Mouse (Mus musculus) neural tube, embryonic 13.5 days (tissue): ENCODE data around the gene Gsdme. TPM values are rescaled to one million over a fixed set of nuclear protein-coding genes. Genes with fewer than 3 reads are reported as not detected.

Source experiments
- ATAC-seq: fragments of 200-750 bp; cut with Nextera tagmentation; 2 replicates; pipeline ENCODE4 v1.8.0; 2017; ENCODE audit warnings: low read depth, mild to moderate bottlenecking, moderate TSS enrichment, moderate library complexity
- H3K27ac ChIP-seq: fragments of 300-500 bp; sonication (generic); replicated peaks from 2 replicates; pipeline ENCODE4 v1.5.1; 2015; ENCODE audit warnings: moderate library complexity, mild to moderate bottlenecking, inconsistent platforms
- H3K27me3 ChIP-seq: fragments of 300-500 bp; sonication (generic); 2 replicates; pipeline ENCODE4 v1.6.1; 2015; ENCODE audit warnings: mild to moderate bottlenecking, inconsistent platforms
- H3K36me3 ChIP-seq: fragments of 300-500 bp; sonication (generic); 2 replicates; pipeline ENCODE4 v1.6.1; 2015; ENCODE audit warnings: mild to moderate bottlenecking, inconsistent platforms
- H3K4me1 ChIP-seq: fragments of 300-500 bp; sonication (generic); replicated peaks from 2 replicates; pipeline ENCODE4 v1.6.1; 2015; ENCODE audit warnings: inconsistent platforms
- H3K4me2 ChIP-seq: fragments of 300-500 bp; sonication (generic); 2 replicates; pipeline ENCODE4 v1.6.1; 2015; ENCODE audit warnings: inconsistent platforms, mild to moderate bottlenecking, moderate library complexity
- H3K4me3 ChIP-seq: fragments of 300-500 bp; sonication (generic); 2 replicates; pipeline ENCODE4 v1.5.1; 2015; ENCODE audit warnings: mild to moderate bottlenecking, inconsistent platforms
- H3K9ac ChIP-seq: fragments of 300-500 bp; sonication (generic); 2 replicates; pipeline ENCODE4 v1.6.1; 2015; ENCODE audit warnings: moderate library complexity, mild to moderate bottlenecking, inconsistent platforms
- H3K9me3 ChIP-seq: fragments of 300-500 bp; sonication (generic); 2 replicates; pipeline ENCODE4 v1.6.1; 2016; ENCODE audit warnings: inconsistent platforms
- WGBS: fragments of 180-500 bp; shearing (Covaris S2); methylation state at CpG from one replicate; pipeline ENCODE4 v1.1.7; 2015; 5-methylcytosine and 5-hydroxymethylcytosine counted together
- polyA plus RNA-seq: library from polyadenylated mRNA; unstranded; fragments of >200 nt; fragmentation: Nextera tagmentation; extraction: Ambion mirVana; gene quantifications from 2 replicates; pipeline ENCODE4 v1.2.1, GENCODE M21; 2015

Gsdme gene
- polyA plus RNA-seq, 1 experiment from 2014 or later, result 72.4 TPM

DNA sequence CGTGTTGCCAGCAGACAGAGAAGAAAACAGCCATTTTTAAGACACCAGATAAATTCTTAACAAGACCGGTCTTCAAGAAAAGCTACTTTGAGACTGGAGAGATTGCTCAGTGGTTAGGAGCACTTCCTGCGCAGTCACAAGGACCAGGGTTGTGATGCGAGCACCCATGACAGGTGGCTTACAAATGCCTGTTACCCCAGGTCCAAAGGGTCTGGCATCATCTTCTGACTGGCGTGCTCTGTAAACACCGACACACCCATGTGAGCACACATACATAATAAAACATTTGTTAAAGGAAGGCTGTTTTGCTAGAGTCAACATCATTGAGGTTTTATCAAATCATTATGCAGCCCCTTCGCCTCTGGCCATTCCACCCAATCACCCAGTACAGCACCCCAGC, 16.0 kb upstream of the Gsdme start:
- Histone ChIP-seq H3K4me2 (no peak overlapping the region), H3K4me1 (no peaks in the 10 kb centered on the region), H3K9ac (no peak overlapping the region), H3K27ac (no peak overlapping the region), H3K27me3 (no peaks in the 10 kb centered on the region), H3K36me3 (no peaks in the 10 kb centered on the region), H3K9me3 (no peaks in the 10 kb centered on the region), H3K4me3 (no peak overlapping the region)
- ATAC-seq, result no peak
- 92% methylated on average over 7 of the region's 7 CpGs for WGBS

DNA sequence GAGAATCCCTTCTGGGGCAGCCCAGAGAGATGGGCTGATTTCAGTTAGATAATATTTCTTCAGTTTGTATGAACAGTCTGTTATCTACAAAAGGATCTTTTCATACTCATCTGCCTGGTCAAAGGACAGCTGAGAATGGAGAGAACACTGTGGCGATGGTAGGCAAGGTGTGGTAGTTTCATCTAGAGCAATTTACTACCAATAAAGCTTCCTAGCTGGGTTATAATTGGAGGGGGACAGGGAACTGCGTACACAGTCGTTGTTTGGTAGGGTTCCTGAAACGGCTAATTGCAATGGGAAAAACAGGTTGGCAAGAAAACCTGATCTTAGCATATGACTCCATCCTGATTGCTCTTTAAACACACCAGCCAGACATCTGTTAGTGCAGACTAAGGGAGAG, 10.3 kb upstream of the Gsdme start:
- no peak overlapping the region for H3K9ac ChIP-seq
- H3K9me3 ChIP-seq, result no peaks in the 10 kb centered on the region
- no peak overlapping the region for H3K4me3 ChIP-seq
- no peaks in the 10 kb centered on the region for H3K36me3 ChIP-seq
- H3K27ac ChIP-seq, result no peak overlapping the region
- no peak overlapping the region for H3K4me2 ChIP-seq
- H3K4me1 ChIP-seq, result no peaks in the 10 kb centered on the region
- WGBS, result 76% methylated on average over 4 of the region's 4 CpGs
- no peak for ATAC-seq
- no peaks in the 10 kb centered on the region for H3K27me3 ChIP-seq

GRCm38 (mm10) chr6:50273416-50273815, 9.8 kb upstream of the Gsdme start:
- ATAC-seq, result no peak
- H3K36me3 ChIP-seq, result no peaks in the 10 kb centered on the region
- H3K27ac ChIP-seq, result no peak overlapping the region
- H3K9ac ChIP-seq, result no peak overlapping the region
- H3K27me3 ChIP-seq, result no peaks in the 10 kb centered on the region
- H3K9me3 ChIP-seq, result no peaks in the 10 kb centered on the region
- no peak overlapping the region for H3K4me3 ChIP-seq
- no peak overlapping the region for H3K4me2 ChIP-seq
- no peaks in the 10 kb centered on the region for H3K4me1 ChIP-seq
- 73% methylated on average over 1 of the region's 1 CpGs for WGBS

DNA sequence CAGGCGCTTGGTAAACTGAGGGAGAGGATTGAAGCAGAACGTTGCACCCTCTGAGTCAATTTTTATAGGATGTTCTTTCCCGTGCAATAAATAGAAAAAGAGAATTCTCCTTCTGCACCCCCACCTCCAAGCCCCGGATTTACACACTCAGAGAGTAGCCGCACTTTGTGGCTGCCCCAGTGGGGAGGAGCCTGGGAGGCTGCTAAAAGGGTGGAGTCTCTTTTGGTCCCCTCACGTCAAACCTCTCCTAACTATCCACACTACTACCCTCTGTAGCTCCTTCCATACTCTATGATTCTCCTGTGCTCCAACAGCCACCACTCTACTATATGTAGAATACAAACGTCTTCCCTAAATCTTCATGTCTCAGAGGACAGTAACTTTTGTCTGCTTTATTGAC, 1.4 kb downstream of the Gsdme start:
- Histone ChIP-seq H3K27ac (no peak overlapping the region; the same call in 1 of the 2 replicates), H3K4me2 (peak overlapping the region; percentile 64), H3K4me1 (peaks cover 28% of the 10 kb centered on the region), H3K4me3 (peak overlapping the region; percentile 53), H3K9me3 (no peaks in the 10 kb centered on the region), H3K9ac (peak overlapping the region; percentile 82), H3K27me3 (no peaks in the 10 kb centered on the region), H3K36me3 (no peaks in the 10 kb centered on the region)
- peak; percentile 41; the same call in 1 of the 2 replicates for ATAC-seq
- WGBS, result 28% methylated on average over 7 of the region's 7 CpGs

- peaks cover 28% of the 10 kb centered on the region for H3K4me1 ChIP-seq
- H3K36me3 ChIP-seq, result no peaks in the 10 kb centered on the region
- no peaks in the 10 kb centered on the region for H3K9me3 ChIP-seq
- ATAC-seq, result no peak; the same call in none of the 2 replicates
- H3K4me2 ChIP-seq, result peak overlapping the region; percentile 64
- peak overlapping the region; percentile 53 for H3K4me3 ChIP-seq
- no peaks in the 10 kb centered on the region for H3K27me3 ChIP-seq
- WGBS, result 3% methylated on average over 6 of the region's 6 CpGs
- H3K27ac ChIP-seq, result peak overlapping the region; percentile 77
- peak overlapping the region; percentile 82 for H3K9ac ChIP-seq
These were observed 1.8 kb downstream of the Gsdme start for GRCm38 (mm10) chr6:50261922-50262261.

GRCm38 (mm10) chr6:50261201-50261921, 2.3 kb downstream of the Gsdme start:
- ATAC-seq, result peak; percentile 94

DNA sequence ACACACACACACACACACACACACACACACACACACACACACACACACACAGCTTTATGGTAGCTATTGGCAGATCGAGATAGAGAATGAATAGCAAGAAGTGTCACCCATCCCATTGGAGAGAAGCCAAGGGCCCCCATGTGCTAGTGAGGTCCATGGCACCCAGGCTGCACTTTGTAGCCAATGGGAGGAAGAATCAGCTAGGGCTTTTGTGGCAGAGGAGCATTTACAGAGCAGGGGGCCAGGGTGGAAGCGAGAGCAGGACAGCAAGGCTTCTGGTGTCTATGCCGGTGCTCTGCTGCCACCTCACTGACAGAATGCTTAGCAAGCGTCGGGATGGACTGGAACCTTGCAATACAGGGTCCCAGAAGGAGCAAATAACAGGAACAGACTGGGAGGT, 8.3 kb downstream of the Gsdme start:
- Histone ChIP-seq H3K4me3 (no peak overlapping the region), H3K9me3 (no peaks in the 10 kb centered on the region), H3K4me1 (peaks cover 11% of the 10 kb centered on the region), H3K27me3 (no peaks in the 10 kb centered on the region), H3K9ac (no peak overlapping the region), H3K27ac (no peak overlapping the region), H3K36me3 (no peaks in the 10 kb centered on the region; the same call in 1 of the 2 replicates), H3K4me2 (no peak overlapping the region)
- 67% methylated on average over 5 of the region's 5 CpGs for WGBS
- ATAC-seq, result no peak

More at GRCm38 (mm10) chr6:50261201-50261921, 2.3 kb downstream of the Gsdme start:
- Histone ChIP-seq H3K9me3 (no peaks in the 10 kb centered on the region), H3K27ac (peak overlapping the region; percentile 77), H3K4me2 (peak overlapping the region; percentile 64), H3K36me3 (no peaks in the 10 kb centered on the region), H3K4me1 (peaks cover 28% of the 10 kb centered on the region), H3K9ac (peak overlapping the region; percentile 82), H3K27me3 (no peaks in the 10 kb centered on the region), H3K4me3 (peak overlapping the region; percentile 53)
- WGBS, result 1% methylated on average over 35 of the region's 35 CpGs

- Histone ChIP-seq H3K4me2 (no peak overlapping the region), H3K27me3 (no peaks in the 10 kb centered on the region), H3K27ac (no peak overlapping the region), H3K36me3 (no peaks in the 10 kb centered on the region; the same call in 1 of the 2 replicates), H3K9me3 (no peaks in the 10 kb centered on the region), H3K4me3 (no peak overlapping the region), H3K4me1 (peaks cover 5% of the 10 kb centered on the region), H3K9ac (no peak overlapping the region)
- WGBS, result 76% methylated on average over 10 of the region's 10 CpGs
- ATAC-seq, result no peak
These were observed 8.9 kb downstream of the Gsdme start for GRCm38 (mm10) chr6:50254723-50255184.

GRCm38 (mm10) chr6:50252690-50253089, 11.0 kb downstream of the Gsdme start:
- 77% methylated on average over 5 of the region's 5 CpGs for WGBS
- Histone ChIP-seq H3K9me3 (no peaks in the 10 kb centered on the region), H3K36me3 (peaks cover 5% of the 10 kb centered on the region; the same call in 1 of the 2 replicates), H3K4me1 (no peaks in the 10 kb centered on the region), H3K9ac (no peak overlapping the region), H3K27ac (no peak overlapping the region), H3K4me3 (no peak overlapping the region), H3K27me3 (no peaks in the 10 kb centered on the region), H3K4me2 (no peak overlapping the region)
- no peak for ATAC-seq

DNA sequence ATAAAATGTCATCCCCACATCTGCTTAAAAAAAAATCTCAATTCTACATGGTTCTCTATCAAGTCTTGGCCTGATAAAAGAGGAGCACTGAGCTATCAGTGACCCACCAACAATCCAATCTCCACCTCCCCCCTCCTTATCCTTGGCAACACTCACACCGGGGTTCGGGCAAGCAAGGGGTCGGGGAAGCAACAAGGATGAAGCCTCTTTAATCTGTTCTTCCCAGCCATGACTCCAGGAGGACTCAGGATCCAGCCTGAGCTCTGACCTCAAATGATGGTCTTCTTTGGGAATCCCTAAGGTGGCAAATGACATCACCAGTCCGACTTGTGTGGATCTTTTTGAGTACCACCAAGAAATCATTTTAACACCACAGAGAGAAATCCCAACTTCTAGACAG, 15.9 kb downstream of the Gsdme start:
- no peak overlapping the region for H3K4me2 ChIP-seq
- 89% methylated on average over 4 of the region's 4 CpGs for WGBS
- H3K9ac ChIP-seq, result no peak overlapping the region
- peaks cover 5% of the 10 kb centered on the region; the same call in 1 of the 2 replicates for H3K36me3 ChIP-seq
- no peaks in the 10 kb centered on the region for H3K27me3 ChIP-seq
- no peak overlapping the region for H3K27ac ChIP-seq
- H3K9me3 ChIP-seq, result no peaks in the 10 kb centered on the region
- no peak overlapping the region for H3K4me3 ChIP-seq
- 0 out of 2 replicates have a peak, but pooled peaks cover 4% of the 10 kb centered on the region for H3K4me1 ChIP-seq
- no peak for ATAC-seq

DNA sequence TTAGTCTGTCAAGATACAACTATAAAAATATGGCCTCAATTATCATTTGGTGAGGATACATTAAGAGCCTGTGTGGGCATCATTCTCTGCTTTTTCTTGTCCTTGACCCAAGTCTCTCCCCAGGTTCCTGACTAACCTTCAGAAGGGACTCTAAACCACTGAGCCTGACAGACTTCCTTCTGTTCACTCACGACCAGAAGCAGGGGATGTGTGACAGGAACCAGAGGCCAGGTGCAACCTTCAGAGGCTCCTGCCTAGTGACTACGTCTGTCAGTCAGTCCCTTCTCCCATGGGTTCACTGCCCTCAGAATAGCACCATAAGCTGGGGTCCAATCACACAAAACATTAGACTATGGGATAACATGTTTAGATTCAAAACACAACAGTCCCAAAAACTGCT, 16.3 kb downstream of the Gsdme start:
- no peak for ATAC-seq
- WGBS, result 79% methylated on average over 2 of the region's 2 CpGs
- H3K27me3 ChIP-seq, result no peaks in the 10 kb centered on the region
- H3K9me3 ChIP-seq, result no peaks in the 10 kb centered on the region
- no peak overlapping the region for H3K4me2 ChIP-seq
- no peak overlapping the region for H3K27ac ChIP-seq
- peaks cover 5% of the 10 kb centered on the region; the same call in 1 of the 2 replicates for H3K36me3 ChIP-seq
- H3K4me1 ChIP-seq, result 0 out of 2 replicates have a peak, but pooled peaks cover 4% of the 10 kb centered on the region
- no peak overlapping the region for H3K9ac ChIP-seq
- H3K4me3 ChIP-seq, result no peak overlapping the region

- Histone ChIP-seq H3K4me2 (no peak overlapping the region), H3K4me3 (no peak overlapping the region), H3K4me1 (0 out of 2 replicates have a peak, but pooled peaks cover 4% of the 10 kb centered on the region), H3K27ac (no peak overlapping the region), H3K27me3 (no peaks in the 10 kb centered on the region), H3K9ac (no peak overlapping the region), H3K36me3 (0 out of 2 replicates have a peak, but pooled peaks cover 9% of the 10 kb centered on the region), H3K9me3 (no peaks in the 10 kb centered on the region)
- 79% methylated on average over 4 of the region's 4 CpGs for WGBS
- ATAC-seq, result no peak
These were observed 18.7 kb downstream of the Gsdme start for GRCm38 (mm10) chr6:50244967-50245366.
